Mouse (Mus musculus) hindbrain, embryonic 16.5 days (tissue): Measurements from ENCODE around the gene Rnase2b. TPM values are rescaled to one million over a fixed set of nuclear protein-coding genes. Genes with fewer than 3 reads are reported as not detected.
A peak's percentile ranks its signal among the peaks of the same experiment; 100 is the strongest.
"Not testable (repeated sequence)": the region's sequence is repeated elsewhere in the genome, so short reads cannot be mapped to it uniquely, and the experiment has no call there.

Source experiments
- ATAC-seq: fragments of 200-750 bp; cut with Nextera tagmentation; 2 replicates; pipeline ENCODE4 v1.8.0; 2017; ENCODE audit warnings: moderate TSS enrichment, moderate library complexity
- H3K27ac ChIP-seq: fragments of 300-500 bp; sonication (generic); 2 replicates; pipeline ENCODE4 v1.5.1; 2014; ENCODE audit warnings: low read depth, mild to moderate bottlenecking, control low read depth, low read length, moderate library complexity
- H3K27me3 ChIP-seq: fragments of 300-500 bp; sonication (generic); replicated peaks from 2 replicates; pipeline ENCODE4 v1.6.1; 2014; ENCODE audit warnings: low read length; ENCODE audit not compliant: control insufficient read depth, insufficient read depth
- H3K36me3 ChIP-seq: fragments of 300-500 bp; sonication (generic); 2 replicates; pipeline ENCODE4 v1.6.1; 2014; ENCODE audit warnings: mild to moderate bottlenecking, low read length, moderate library complexity, mixed read lengths; ENCODE audit not compliant: control insufficient read depth, insufficient read depth
- H3K4me1 ChIP-seq: fragments of 300-500 bp; sonication (generic); 2 replicates; pipeline ENCODE4 v1.6.1; 2014; ENCODE audit warnings: low read depth, low read length; ENCODE audit not compliant: control insufficient read depth, insufficient read depth
- H3K4me2 ChIP-seq: fragments of 300-500 bp; sonication (generic); 2 replicates; pipeline ENCODE4 v1.6.1; 2014; ENCODE audit warnings: mild to moderate bottlenecking, low read length, control low read depth, moderate library complexity
- H3K4me3 ChIP-seq: fragments of 300-500 bp; sonication (generic); 2 replicates; pipeline ENCODE4 v1.5.1; 2014; ENCODE audit warnings: mild to moderate bottlenecking, low read length, control low read depth, moderate library complexity
- H3K9ac ChIP-seq: fragments of 300-500 bp; sonication (generic); 2 replicates; pipeline ENCODE4 v1.6.1; 2014; ENCODE audit warnings: low read depth, mild to moderate bottlenecking, control low read depth, low read length, moderate library complexity
- H3K9me3 ChIP-seq: fragments of 300-500 bp; sonication (generic); 2 replicates; pipeline ENCODE4 v1.6.1; 2014; ENCODE audit warnings: mild to moderate bottlenecking, low read length, moderate library complexity; ENCODE audit not compliant: control insufficient read depth
- WGBS: fragments of 180-500 bp; shearing (Covaris S2); extraction: QIAGEN DNeasy Blood & Tissue Kit; methylation state at CpG from one replicate; pipeline ENCODE4 v1.1.7; 2014; 5-methylcytosine and 5-hydroxymethylcytosine counted together
- polyA plus RNA-seq: library from polyadenylated mRNA; unstranded; fragments of >200 nt; fragmentation: Nextera tagmentation; extraction: Ambion mirVana; gene quantifications from 2 replicates; pipeline ENCODE4 v1.2.1, GENCODE M21; 2015

Gene Rnase2b
- not detected in 2 replicates for polyA plus RNA-seq

- not testable (repeated sequence) for H3K9ac ChIP-seq, ATAC-seq, H3K4me3 ChIP-seq, H3K9me3 ChIP-seq, H3K27me3 ChIP-seq, H3K4me1 ChIP-seq, H3K27ac ChIP-seq, H3K4me2 ChIP-seq, H3K36me3 ChIP-seq
- WGBS: 92% methylated on average over 3 of the region's 3 CpGs
Observed at GRCm38 (mm10) chr14:51161976-51162375, at the start of gene Rnase2b. Rnase2b (plus strand) TSS chr14:51162260.

DNA sequence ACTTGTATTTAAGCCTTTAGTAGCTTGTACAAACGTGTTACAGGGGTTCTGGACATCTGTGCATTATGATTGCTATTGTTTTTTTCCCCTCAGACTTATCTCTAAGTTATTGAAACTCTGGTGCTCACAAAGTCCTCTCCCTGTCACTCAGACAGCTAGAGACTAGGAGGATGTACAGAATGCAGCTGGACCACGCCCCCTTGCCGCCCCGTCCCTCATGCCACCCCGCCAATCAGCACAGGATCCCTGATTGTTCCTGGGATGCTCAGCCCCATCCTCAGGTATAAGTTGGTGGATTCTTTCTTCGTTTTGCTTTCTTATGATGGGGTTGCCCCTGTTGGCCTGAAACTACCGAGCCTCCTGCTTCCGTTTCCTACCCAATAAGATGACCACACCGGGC lies 48.6 kb upstream of the Rnase2b start:
- WGBS: 29% methylated on average over 9 of the region's 9 CpGs
- no peaks in the 10 kb centered on the region for H3K4me1 ChIP-seq
- H3K4me2 ChIP-seq: peak overlapping the region; percentile 14

DNA sequence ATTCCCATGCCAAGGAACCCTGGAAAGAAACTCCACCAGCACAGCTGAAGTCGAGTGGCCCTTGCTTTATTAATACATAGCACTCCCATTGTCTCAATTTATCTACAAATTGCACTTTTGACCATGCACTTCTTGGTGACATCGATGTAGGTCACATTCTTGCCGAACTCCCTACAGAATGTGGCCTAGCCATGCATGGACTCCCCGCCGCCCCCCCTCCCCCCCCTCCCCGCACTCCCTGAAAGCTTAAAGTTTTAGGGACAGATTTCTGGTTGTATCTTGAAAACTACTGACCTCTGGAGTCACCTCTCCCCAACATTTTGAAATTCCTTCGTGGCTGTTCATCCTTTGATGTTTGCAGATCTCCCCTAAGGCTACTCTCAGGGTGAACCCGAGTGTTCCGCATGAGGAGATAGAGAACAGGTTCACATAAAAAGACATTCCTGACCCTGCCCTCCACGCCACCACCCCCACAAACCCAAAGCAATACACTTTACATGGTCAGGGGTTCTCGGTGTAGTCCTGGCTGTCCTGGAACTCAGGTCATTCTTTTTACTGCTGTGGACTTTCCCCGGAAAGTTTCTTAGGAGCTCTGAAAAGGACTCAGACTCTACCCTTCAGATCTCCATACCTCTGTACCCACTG lies 48.0 kb upstream of the Rnase2b start, which contains the start of gene Eddm3b:
Gene Eddm3b, plus strand, starts transcription at position 511 of the 645 bp plus-strand sequence.
- 49% methylated on average over 12 of the region's 12 CpGs for WGBS
- no peak within 1 kb of the TSS for H3K4me3 ChIP-seq
- H3K36me3 ChIP-seq: no peaks in the 10 kb centered on the region
- peak within 1 kb of the TSS; percentile 14 for H3K4me2 ChIP-seq
- no peaks in the 10 kb centered on the region for H3K4me1 ChIP-seq
- no peak within 1 kb of the TSS for H3K9ac ChIP-seq
- ATAC-seq: no peak
- no peaks in the 10 kb centered on the region for H3K27me3 ChIP-seq
- H3K9me3 ChIP-seq: no peaks in the 10 kb centered on the region; the same call in 1 of the 2 replicates
- no peak within 1 kb of the TSS for H3K27ac ChIP-seq

More for the DNA sequence above, 48.6 kb upstream of the Rnase2b start:
- Histone ChIP-seq H3K27me3 (no peaks in the 10 kb centered on the region), H3K27ac (no peak overlapping the region), H3K4me3 (no peak overlapping the region), H3K9me3 (no peaks in the 10 kb centered on the region), H3K9ac (no peak overlapping the region), H3K36me3 (no peaks in the 10 kb centered on the region)
- no peak for ATAC-seq

- no peaks in the 10 kb centered on the region for H3K4me1 ChIP-seq
- 83% methylated on average over 6 of the region's 6 CpGs for WGBS
- no peak overlapping the region for H3K4me2 ChIP-seq
- no peak overlapping the region for H3K27ac ChIP-seq
- ATAC-seq: no peak
- H3K9ac ChIP-seq: no peak overlapping the region
- H3K4me3 ChIP-seq: no peak overlapping the region
- H3K9me3 ChIP-seq: no peaks in the 10 kb centered on the region
- no peaks in the 10 kb centered on the region for H3K36me3 ChIP-seq
- no peaks in the 10 kb centered on the region for H3K27me3 ChIP-seq
Observed at GRCm38 (mm10) chr14:51125684-51126083, 36.4 kb upstream of the Rnase2b start.

- no peaks in the 10 kb centered on the region for H3K27me3 ChIP-seq
- 81% methylated on average over 2 of the region's 2 CpGs for WGBS
- no peaks in the 10 kb centered on the region for H3K36me3 ChIP-seq
- no peaks in the 10 kb centered on the region for H3K9me3 ChIP-seq
- no peaks in the 10 kb centered on the region for H3K4me1 ChIP-seq
- H3K4me2 ChIP-seq: no peak overlapping the region
- no peak overlapping the region for H3K27ac ChIP-seq
- no peak overlapping the region for H3K4me3 ChIP-seq
- ATAC-seq: no peak
- no peak overlapping the region for H3K9ac ChIP-seq
Observed at GRCm38 (mm10) chr14:51127648-51128258, 34.3 kb upstream of the Rnase2b start.

- H3K36me3 ChIP-seq: no peaks in the 10 kb centered on the region
- WGBS: 91% methylated on average over 9 of the region's 9 CpGs
- H3K27ac ChIP-seq: no peak overlapping the region
- no peak overlapping the region for H3K4me3 ChIP-seq
- no peak overlapping the region for H3K4me2 ChIP-seq
- no peak overlapping the region for H3K9ac ChIP-seq
- no peaks in the 10 kb centered on the region for H3K4me1 ChIP-seq
- no peaks in the 10 kb centered on the region for H3K9me3 ChIP-seq
- H3K27me3 ChIP-seq: no peaks in the 10 kb centered on the region
- no peak for ATAC-seq
Observed at GRCm38 (mm10) chr14:51128775-51129623, 33.1 kb upstream of the Rnase2b start.

- WGBS: 81% methylated on average over 4 of the region's 4 CpGs
- Histone ChIP-seq H3K4me3 (no peak overlapping the region), H3K4me2 (no peak overlapping the region), H3K27me3 (no peaks in the 10 kb centered on the region), H3K27ac (no peak overlapping the region), H3K9me3 (no peaks in the 10 kb centered on the region), H3K4me1 (no peaks in the 10 kb centered on the region), H3K9ac (no peak overlapping the region), H3K36me3 (no peaks in the 10 kb centered on the region)
- ATAC-seq: no peak
Observed at GRCm38 (mm10) chr14:51129624-51129975, 32.5 kb upstream of the Rnase2b start.

DNA sequence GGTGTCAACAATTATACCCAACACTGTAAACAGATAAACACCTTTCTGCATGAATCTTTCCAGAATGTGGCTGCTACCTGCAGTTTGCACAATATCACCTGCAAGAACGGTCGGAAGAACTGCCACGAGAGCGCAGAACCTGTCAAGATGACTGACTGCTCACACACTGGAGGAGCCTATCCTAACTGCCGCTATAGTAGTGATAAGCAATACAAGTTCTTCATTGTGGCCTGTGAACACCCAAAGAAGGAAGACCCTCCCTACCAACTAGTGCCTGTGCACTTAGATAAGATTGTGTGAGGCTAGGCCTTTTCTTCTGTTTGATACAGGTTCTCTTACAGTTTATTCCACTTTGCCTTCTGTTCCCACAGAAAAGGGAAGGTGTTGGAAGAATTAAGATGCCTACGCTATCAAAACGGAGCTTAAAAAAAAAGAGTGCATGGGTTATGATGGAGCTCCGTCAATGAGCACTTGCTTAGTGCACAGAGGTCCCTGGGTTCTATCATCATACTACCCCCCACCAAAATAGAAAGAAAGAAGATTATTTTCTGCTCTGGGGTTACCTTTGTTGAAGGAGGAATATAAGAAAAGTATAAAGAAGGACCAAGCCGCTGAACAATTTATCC lies 31.6 kb upstream of the Rnase2b start:
- Histone ChIP-seq H3K27ac (no peak overlapping the region), H3K36me3 (no peaks in the 10 kb centered on the region), H3K9me3 (no peaks in the 10 kb centered on the region), H3K4me1 (no peaks in the 10 kb centered on the region), H3K4me3 (no peak overlapping the region), H3K9ac (no peak overlapping the region), H3K4me2 (no peak overlapping the region), H3K27me3 (no peaks in the 10 kb centered on the region)
- no peak for ATAC-seq
- 90% methylated on average over 9 of the region's 9 CpGs for WGBS
